Mouse (Mus musculus) embryonic facial prominence, embryonic 14.5 days (tissue): ENCODE measurements around the gene Xrcc6. TPM values are rescaled to one million over a fixed set of nuclear protein-coding genes. Genes with fewer than 3 reads are reported as not detected.

Experiments used
- ATAC-seq: fragments of 200-750 bp; cut with Nextera tagmentation; 2 replicates; pipeline ENCODE4 v1.8.0; 2017; ENCODE audit warnings: low read depth, moderate number of reproducible peaks, moderate TSS enrichment
- DNase-seq: peaks from one replicate; pipeline ENCODE4 v3.0.0-alpha.2; 2015; ENCODE audit warnings: low spot score
- H3K27ac ChIP-seq: fragments of 300-500 bp; sonication (generic); replicated peaks from 2 replicates; pipeline ENCODE4 v1.5.1; 2014; ENCODE audit warnings: low read depth, mild to moderate bottlenecking, low read length, moderate library complexity
- H3K27me3 ChIP-seq: fragments of 300-500 bp; sonication (generic); replicated peaks from 2 replicates; pipeline ENCODE4 v1.6.1; 2014; ENCODE audit warnings: low read length; ENCODE audit not compliant: control insufficient read depth, insufficient read depth
- H3K36me3 ChIP-seq: fragments of 300-500 bp; sonication (generic); 2 replicates; pipeline ENCODE4 v1.6.1; 2014; ENCODE audit warnings: low read length, mixed read lengths; ENCODE audit not compliant: control insufficient read depth, insufficient read depth
- H3K4me1 ChIP-seq: fragments of 300-500 bp; sonication (generic); 2 replicates; pipeline ENCODE4 v1.6.1; 2014; ENCODE audit warnings: antibody characterized with exemption, low read length; ENCODE audit not compliant: control insufficient read depth, insufficient read depth
- H3K4me2 ChIP-seq: fragments of 300-500 bp; sonication (generic); 2 replicates; pipeline ENCODE4 v1.6.1; 2014; ENCODE audit warnings: low read depth, mild to moderate bottlenecking, low read length, moderate library complexity, mixed read lengths
- H3K4me3 ChIP-seq: fragments of 300-500 bp; sonication (generic); 2 replicates; pipeline ENCODE4 v1.5.1; 2014; ENCODE audit warnings: low read depth, mild to moderate bottlenecking, low read length
- H3K9ac ChIP-seq: fragments of 300-500 bp; sonication (generic); 2 replicates; pipeline ENCODE4 v1.6.1; 2014; ENCODE audit warnings: low read depth, mild to moderate bottlenecking, low read length, moderate library complexity, mixed read lengths
- H3K9me3 ChIP-seq: fragments of 300-500 bp; sonication (generic); 2 replicates; pipeline ENCODE4 v1.6.1; 2016; ENCODE audit warnings: low read length; ENCODE audit not compliant: control insufficient read depth
- WGBS: fragments of 180-500 bp; shearing (Covaris S2); extraction: QIAGEN DNeasy Blood & Tissue Kit; methylation state at CpG from one replicate; pipeline ENCODE4 v1.1.7; 2014; 5-methylcytosine and 5-hydroxymethylcytosine counted together
- polyA plus RNA-seq: library from polyadenylated mRNA; unstranded; fragments of >200 nt; fragmentation: Nextera tagmentation; extraction: Ambion mirVana; gene quantifications from 2 replicates; pipeline ENCODE4 v1.2.1, GENCODE M21; 2014

Gene Xrcc6
- polyA plus RNA-seq, 1 experiment from 2014 or later, result 68.4 TPM

DNA sequence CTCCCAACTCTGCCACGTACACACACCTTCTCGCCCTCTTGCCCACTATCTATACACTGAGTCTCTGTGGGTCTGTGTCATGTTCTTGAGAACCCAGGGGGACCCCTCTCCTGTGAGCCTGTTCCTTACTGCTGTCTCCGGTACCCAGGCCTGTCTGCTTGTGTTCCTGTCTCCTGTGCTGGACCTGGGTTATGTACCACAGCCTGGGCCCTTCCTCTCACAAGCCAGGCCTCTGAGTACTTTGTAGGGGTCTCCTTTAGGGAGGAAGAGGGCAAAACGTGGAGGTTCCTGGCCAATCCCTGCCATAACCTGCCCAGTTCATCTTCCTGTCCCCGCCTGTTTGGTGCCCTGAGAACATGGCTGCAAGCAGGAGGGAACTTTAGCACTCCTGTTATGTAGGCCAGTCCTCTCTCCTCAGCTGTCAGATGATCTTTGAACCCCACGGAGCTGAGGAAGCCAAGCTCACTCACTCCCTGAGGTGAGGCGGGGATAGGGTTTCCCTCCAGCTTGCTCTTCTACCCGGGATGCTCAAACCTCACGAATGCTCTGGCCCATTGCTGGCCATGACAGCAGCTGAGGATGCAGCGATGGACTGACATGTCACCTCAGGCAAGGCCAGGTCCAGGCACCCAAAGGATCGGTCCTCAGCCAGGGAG lies 38.0 kb upstream of the Xrcc6 start:
- no peak for ATAC-seq
- Histone ChIP-seq H3K9ac (no peak overlapping the region), H3K27me3 (no peaks in the 10 kb centered on the region), H3K27ac (no peak overlapping the region), H3K9me3 (no peaks in the 10 kb centered on the region), H3K4me2 (no peak overlapping the region), H3K4me1 (no peaks in the 10 kb centered on the region), H3K36me3 (peaks cover 18% of the 10 kb centered on the region), H3K4me3 (no peak overlapping the region)
- DNase-seq, result no peak
- WGBS, result 60% methylated on average over 11 of the region's 11 CpGs

GRCm38 (mm10) chr15:81950716-81951115 lies 36.9 kb upstream of the Xrcc6 start:
- Histone ChIP-seq H3K27me3 (no peaks in the 10 kb centered on the region), H3K4me3 (no peak overlapping the region), H3K27ac (no peak overlapping the region), H3K4me1 (no peaks in the 10 kb centered on the region), H3K4me2 (no peak overlapping the region), H3K36me3 (peaks cover 29% of the 10 kb centered on the region), H3K9ac (no peak overlapping the region), H3K9me3 (no peaks in the 10 kb centered on the region)
- ATAC-seq, result no peak
- no peak for DNase-seq
- 84% methylated on average over 5 of the region's 5 CpGs for WGBS

GRCm38 (mm10) chr15:81951159-81951558 lies 36.5 kb upstream of the Xrcc6 start:
- H3K9ac ChIP-seq, result no peak overlapping the region
- no peak overlapping the region for H3K27ac ChIP-seq
- WGBS, result 81% methylated on average over 9 of the region's 9 CpGs
- DNase-seq, result no peak
- no peaks in the 10 kb centered on the region for H3K4me1 ChIP-seq
- H3K4me3 ChIP-seq, result no peak overlapping the region
- no peak overlapping the region for H3K4me2 ChIP-seq
- no peak for ATAC-seq
- H3K36me3 ChIP-seq, result peaks cover 33% of the 10 kb centered on the region
- H3K9me3 ChIP-seq, result no peaks in the 10 kb centered on the region
- H3K27me3 ChIP-seq, result no peaks in the 10 kb centered on the region

DNA sequence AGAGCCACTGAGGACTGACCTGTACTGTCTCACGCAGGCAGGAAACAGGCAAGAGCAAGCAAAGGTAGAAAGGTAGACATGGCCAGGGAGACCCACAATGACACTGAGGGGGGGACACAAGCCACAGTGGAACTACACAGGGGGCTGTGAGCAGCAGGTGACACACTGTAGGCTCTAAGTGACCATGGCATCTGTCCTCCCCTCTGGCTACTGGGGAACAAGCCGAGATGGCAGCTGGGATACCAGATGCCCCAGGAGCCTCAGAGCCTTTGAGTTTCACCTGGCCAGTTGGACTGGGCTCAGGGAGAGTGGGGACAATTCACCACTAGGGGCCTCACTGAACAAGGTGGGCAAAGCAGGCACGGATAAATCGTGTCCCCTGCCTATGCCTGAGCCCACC lies 35.3 kb upstream of the Xrcc6 start:
- no peak overlapping the region for H3K4me3 ChIP-seq
- no peaks in the 10 kb centered on the region for H3K4me1 ChIP-seq
- WGBS, result 79% methylated on average over 4 of the region's 4 CpGs
- H3K9ac ChIP-seq, result no peak overlapping the region
- DNase-seq (no peak), ATAC-seq (no peak)
- H3K4me2 ChIP-seq, result no peak overlapping the region
- H3K27ac ChIP-seq, result no peak overlapping the region
- H3K36me3 ChIP-seq, result peaks cover 34% of the 10 kb centered on the region
- H3K9me3 ChIP-seq, result no peaks in the 10 kb centered on the region
- no peaks in the 10 kb centered on the region for H3K27me3 ChIP-seq

DNA sequence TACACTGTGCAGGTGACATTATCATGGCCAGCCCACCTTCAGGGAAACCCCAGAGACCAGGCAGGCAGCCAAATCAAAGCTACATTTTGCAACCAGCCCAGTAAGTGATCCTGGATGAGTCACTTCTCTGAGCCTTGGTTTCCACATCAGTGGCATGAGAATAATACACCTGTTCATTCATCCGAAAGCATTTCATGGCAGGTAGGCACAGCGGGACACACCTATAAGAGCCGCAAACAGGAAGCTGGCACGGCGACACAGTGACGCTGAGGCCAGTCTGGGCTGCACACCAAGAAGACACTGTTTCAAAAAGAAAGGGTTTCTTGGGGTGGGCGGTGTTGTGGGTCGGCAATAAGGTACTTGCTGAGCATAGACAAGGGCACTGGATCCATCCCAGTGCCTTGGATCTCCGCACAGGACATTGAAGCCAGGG lies 33.5 kb upstream of the Xrcc6 start:
- WGBS, result 89% methylated on average over 9 of the region's 9 CpGs
- DNase-seq, result peak; percentile 22
- no peak; the same call in 1 of the 2 replicates for ATAC-seq
- no peaks in the 10 kb centered on the region for H3K4me1 ChIP-seq
- peaks cover 34% of the 10 kb centered on the region for H3K36me3 ChIP-seq
- no peak overlapping the region for H3K9ac ChIP-seq
- no peak overlapping the region for H3K27ac ChIP-seq
- H3K27me3 ChIP-seq, result no peaks in the 10 kb centered on the region
- no peak overlapping the region for H3K4me2 ChIP-seq
- no peaks in the 10 kb centered on the region for H3K9me3 ChIP-seq
- H3K4me3 ChIP-seq, result no peak overlapping the region

GRCm38 (mm10) chr15:81954716-81955115 lies 32.9 kb upstream of the Xrcc6 start:
- H3K27ac ChIP-seq, result no peak overlapping the region
- H3K4me1 ChIP-seq, result no peaks in the 10 kb centered on the region
- ATAC-seq (no peak), DNase-seq (no peak)
- no peaks in the 10 kb centered on the region for H3K9me3 ChIP-seq
- H3K36me3 ChIP-seq, result peaks cover 34% of the 10 kb centered on the region
- H3K4me3 ChIP-seq, result no peak overlapping the region
- H3K4me2 ChIP-seq, result no peak overlapping the region
- H3K27me3 ChIP-seq, result no peaks in the 10 kb centered on the region
- H3K9ac ChIP-seq, result no peak overlapping the region
- 88% methylated on average over 6 of the region's 6 CpGs for whole genome bisulfite sequencing

DNA sequence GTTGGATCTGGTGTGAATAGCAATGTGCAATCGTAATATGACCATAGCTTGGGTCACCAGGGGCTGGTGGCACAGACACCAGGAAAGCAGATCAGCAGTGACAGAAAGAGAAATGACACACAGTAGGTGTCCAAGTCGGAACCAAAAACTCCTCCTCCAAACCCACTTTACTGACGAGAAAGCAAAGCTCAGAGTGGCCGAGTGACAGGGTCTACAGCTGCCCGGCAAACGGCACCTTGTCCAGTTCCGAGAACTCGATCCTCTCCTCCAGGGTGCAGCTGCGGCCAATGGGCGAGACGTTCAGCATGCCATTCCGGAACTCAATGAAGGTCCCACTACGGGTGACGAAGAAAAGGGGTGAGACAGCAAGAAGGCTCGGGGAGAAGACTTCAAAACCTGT lies 32.2 kb upstream of the Xrcc6 start:
- H3K9me3 ChIP-seq, result no peaks in the 10 kb centered on the region
- H3K36me3 ChIP-seq, result peaks cover 34% of the 10 kb centered on the region
- H3K4me2 ChIP-seq, result no peak overlapping the region
- no peaks in the 10 kb centered on the region for H3K27me3 ChIP-seq
- no peak overlapping the region for H3K4me3 ChIP-seq
- 88% methylated on average over 15 of the region's 15 CpGs for WGBS
- ATAC-seq, result no peak
- H3K9ac ChIP-seq, result no peak overlapping the region
- no peaks in the 10 kb centered on the region for H3K4me1 ChIP-seq
- H3K27ac ChIP-seq, result no peak overlapping the region
- no peak for DNase-seq

DNA sequence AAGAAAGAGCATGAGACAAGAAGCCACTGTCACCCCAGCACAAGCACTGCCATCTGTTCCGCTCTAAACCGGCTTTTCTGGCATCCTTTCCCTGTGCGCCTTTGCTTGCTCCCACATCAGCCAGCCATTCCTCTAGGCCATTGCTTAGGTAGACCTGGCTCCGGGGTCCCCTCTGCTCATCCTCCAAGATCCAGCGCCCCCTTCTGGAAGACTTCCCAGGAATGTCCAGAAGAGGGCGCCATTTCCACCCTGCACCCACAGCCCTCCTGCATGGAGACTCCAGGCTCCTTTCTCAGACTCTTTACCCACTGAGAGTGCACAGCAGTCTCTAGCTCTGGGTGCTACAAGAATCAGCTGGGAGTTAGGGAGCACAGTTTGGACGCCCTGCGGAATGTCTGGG lies 31.2 kb upstream of the Xrcc6 start:
- H3K36me3 ChIP-seq, result peaks cover 29% of the 10 kb centered on the region
- H3K4me2 ChIP-seq, result no peak overlapping the region
- no peaks in the 10 kb centered on the region for H3K4me1 ChIP-seq
- H3K9ac ChIP-seq, result no peak overlapping the region
- H3K27me3 ChIP-seq, result no peaks in the 10 kb centered on the region
- ATAC-seq, result no peak
- no peak overlapping the region for H3K4me3 ChIP-seq
- H3K27ac ChIP-seq, result no peak overlapping the region
- DNase-seq, result no peak
- WGBS, result 52% methylated on average over 8 of the region's 8 CpGs
- H3K9me3 ChIP-seq, result no peaks in the 10 kb centered on the region

GRCm38 (mm10) chr15:81957598-81957997 lies 30.0 kb upstream of the Xrcc6 start:
- Histone ChIP-seq H3K9me3 (no peaks in the 10 kb centered on the region), H3K27me3 (no peaks in the 10 kb centered on the region), H3K4me1 (no peaks in the 10 kb centered on the region), H3K4me2 (no peak overlapping the region), H3K36me3 (peaks cover 24% of the 10 kb centered on the region), H3K27ac (no peak overlapping the region), H3K4me3 (no peak overlapping the region), H3K9ac (no peak overlapping the region)
- WGBS, result 82% methylated on average over 11 of the region's 11 CpGs
- no peak for ATAC-seq
- no peak for DNase-seq
